18 mouse cellular contexts compared by ENCODE assay signal in genomic region chr3:83228383-83228782, GRCm38 (mm10).
"Had no signal": no experiment of that assay in that cellular context is flagged by ENCODE, and none has a peak within 500 bp of the region (broad histone marks: within the 10 kb centered on the region; RNA-seq: fewer than 3 reads in every experiment).

No protein-coding gene starts in this region.

- H3K27me3 ChIP-seq: limb, embryonic 15.5 days; liver, embryonic 12.5 days; midbrain, embryonic 12.5 days; neural tube, embryonic 13.5 days; stomach, embryonic 15.5 days had no signal

- H3K4me2 ChIP-seq: limb, embryonic 15.5 days; liver, embryonic 12.5 days; lung, embryonic 14.5 days; midbrain, embryonic 12.5 days; neural tube, embryonic 13.5 days; stomach, embryonic 15.5 days had no signal

- H3K9me3 ChIP-seq: limb, embryonic 15.5 days; liver, embryonic 12.5 days; midbrain, embryonic 12.5 days; neural tube, embryonic 13.5 days; stomach, embryonic 15.5 days had no signal

- DNase-seq: kidney, adult 8-10 months; kidney, postnatal 14 days; layer of hippocampus, adult 9-11 months; layer of hippocampus, postnatal 36 days; lung, embryonic 14.5 days; lung, postnatal 10 days; lung, postnatal 4 days; retina, postnatal 1 day; right cerebral cortex, postnatal 14 days; thymus, adult 2 months; thymus, postnatal 25 days had no signal

- H3K36me3 ChIP-seq: limb, embryonic 15.5 days; liver, embryonic 12.5 days; midbrain, embryonic 12.5 days; neural tube, embryonic 13.5 days; stomach, embryonic 15.5 days had no signal

- H3K4me1 ChIP-seq: limb, embryonic 15.5 days; liver, embryonic 12.5 days; midbrain, embryonic 12.5 days; neural tube, embryonic 13.5 days; stomach, embryonic 15.5 days had no signal

- H3K27ac ChIP-seq: limb, embryonic 15.5 days; liver, embryonic 12.5 days; midbrain, embryonic 12.5 days; neural tube, embryonic 13.5 days; stomach, embryonic 15.5 days had no signal

- ATAC-seq: intestine, embryonic 16.5 days; liver, embryonic 12.5 days; midbrain, embryonic 16.5 days had no signal

- H3K4me3 ChIP-seq: limb, embryonic 15.5 days; liver, embryonic 12.5 days; midbrain, embryonic 12.5 days; neural tube, embryonic 13.5 days; stomach, embryonic 15.5 days had no signal

- H3K9ac ChIP-seq: limb, embryonic 15.5 days; liver, embryonic 12.5 days; lung, embryonic 14.5 days; midbrain, embryonic 12.5 days; neural tube, embryonic 13.5 days; stomach, embryonic 15.5 days had no signal
